Mouse (Mus musculus) left cerebral cortex, adult 2 months (tissue): Measurements from ENCODE around the gene Apol6. TPM values are rescaled to one million over a fixed set of nuclear protein-coding genes. Genes with fewer than 3 reads are reported as not detected.
"Not testable (repeated sequence)": the region's sequence is repeated elsewhere in the genome, so short reads cannot be mapped to it uniquely, and the experiment has no call there.

ENCODE experiments used
- DNase-seq, 2 experiments: peaks; one replicate each; pipeline ENCODE4 v3.0.0; 2021 to 2022; ENCODE audit warnings: low spot score in 2 of 2, mixed read lengths in 1 of 2; ENCODE audit errors: extremely low spot score in 1 of 2
- H3K27ac ChIP-seq: fragments of 200-600 bp; 2 replicates; pipeline ENCODE4 v1.8.1; 2022
- H3K4me3 ChIP-seq: fragments of 200-600 bp; 2 replicates; pipeline ENCODE4 v1.8.1; 2022
- CTCF ChIP-seq: fragments of 200-600 bp; IDR thresholded peaks from 2 replicates; pipeline ENCODE4 v1.8.1; 2022; ENCODE audit warnings: antibody characterized with exemption, mild to moderate bottlenecking, moderate library complexity
- intact Hi-C: fragments of 180-260 bp; cut with DNase I; formaldehyde crosslinking; loops from one replicate; pipeline ENCODE4 v1.15.1; 2025
- total RNA-seq, 2 experiments: library from RNA; stranded (reverse); gene quantifications; 2 replicates each; pipeline ENCODE4 v1.2.3; 2021

Gene Apol6
- total RNA-seq, 2 experiments from 2014 or later: 0.19 TPM; not detected in 1

- H3K27ac ChIP-seq: no peak overlapping the region
- DNase-seq: no peak
- TF ChIP-seq CTCF: no peak
- intact Hi-C loops: no loop called here
- H3K4me3 ChIP-seq: no peak overlapping the region
Observed at GRCm38 (mm10) chr15:77056001-77056790, 11.7 kb downstream of the Apol6 start.

- TF ChIP-seq CTCF: no peak
- Histone ChIP-seq H3K4me3 (no peak overlapping the region), H3K27ac (no peak overlapping the region)
- intact Hi-C loops: no loop called here
- no peak for DNase-seq
Observed at GRCm38 (mm10) chr15:77056791-77057051, 12.2 kb downstream of the Apol6 start.

DNA sequence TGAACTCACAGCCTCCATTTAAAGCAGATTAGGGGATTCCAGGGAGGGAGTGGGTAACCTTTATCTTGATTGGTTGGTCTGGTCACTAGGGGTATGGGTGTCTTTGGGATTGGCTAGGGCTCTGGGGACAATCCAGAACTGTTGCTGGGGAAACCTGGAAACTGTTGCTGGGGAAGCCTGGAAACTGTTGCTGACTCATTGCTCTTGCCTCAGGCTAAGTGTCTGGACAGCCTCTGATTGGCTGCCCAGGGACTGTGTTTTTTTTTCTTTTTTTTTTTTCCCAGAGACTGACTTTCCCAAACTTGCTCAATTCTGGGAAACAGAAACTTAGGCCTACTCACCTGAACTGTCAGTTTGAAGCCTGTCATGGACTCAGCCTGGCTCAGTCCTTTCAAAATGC lies 14.0 kb downstream of the Apol6 start:
- intact Hi-C loops: no loop called here
- TF ChIP-seq CTCF: no peak

DNA sequence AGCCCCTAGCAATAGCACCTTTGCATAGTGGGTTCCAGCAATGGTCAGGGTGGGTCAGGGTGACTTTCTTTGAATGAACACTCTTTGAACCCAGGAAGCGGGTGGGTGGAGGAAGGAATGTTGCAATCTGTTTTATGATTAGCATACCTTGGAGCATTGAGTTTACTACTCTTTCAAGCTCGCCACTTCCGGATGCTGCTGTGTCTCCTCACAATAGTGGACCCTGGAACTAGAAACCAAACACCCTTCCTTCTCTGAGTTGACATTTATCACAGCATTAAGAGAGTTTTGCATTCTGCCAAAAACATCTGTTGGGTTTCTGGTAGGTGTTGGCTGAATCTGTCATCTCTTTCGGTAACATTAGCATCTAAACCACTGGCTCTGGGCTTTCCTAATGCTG lies 14.9 kb downstream of the Apol6 start:
- H3K27ac ChIP-seq, DNase-seq, intact Hi-C loops, H3K4me3 ChIP-seq: not testable (repeated sequence)

More for the DNA sequence above, 14.0 kb downstream of the Apol6 start:
- Histone ChIP-seq H3K4me3 (no peak overlapping the region), H3K27ac (no peak overlapping the region)
- no peak for DNase-seq

GRCm38 (mm10) chr15:77062746-77063145 lies 18.2 kb downstream of the Apol6 start:
- H3K27ac ChIP-seq: no peak overlapping the region
- no peak for DNase-seq
- TF ChIP-seq CTCF: no peak
- intact Hi-C loops: no loop called here
- H3K4me3 ChIP-seq: no peak overlapping the region

GRCm38 (mm10) chr15:77065259-77065852 lies 20.8 kb downstream of the Apol6 start:
- intact Hi-C loops: no loop called here
- H3K27ac ChIP-seq: no peak overlapping the region
- DNase-seq: no peak

GRCm38 (mm10) chr15:77066233-77066632 lies 21.7 kb downstream of the Apol6 start:
- H3K4me3 ChIP-seq: no peak overlapping the region
- intact Hi-C loops: loop anchor here (2.0 kb wide), 1 partner anchor 203 kb away; no protein-coding TSS in a partner anchor
- no peak for TF ChIP-seq CTCF

More at GRCm38 (mm10) chr15:77065259-77065852, 20.8 kb downstream of the Apol6 start:
- TF ChIP-seq CTCF: no peak
- no peak overlapping the region for H3K4me3 ChIP-seq

DNA sequence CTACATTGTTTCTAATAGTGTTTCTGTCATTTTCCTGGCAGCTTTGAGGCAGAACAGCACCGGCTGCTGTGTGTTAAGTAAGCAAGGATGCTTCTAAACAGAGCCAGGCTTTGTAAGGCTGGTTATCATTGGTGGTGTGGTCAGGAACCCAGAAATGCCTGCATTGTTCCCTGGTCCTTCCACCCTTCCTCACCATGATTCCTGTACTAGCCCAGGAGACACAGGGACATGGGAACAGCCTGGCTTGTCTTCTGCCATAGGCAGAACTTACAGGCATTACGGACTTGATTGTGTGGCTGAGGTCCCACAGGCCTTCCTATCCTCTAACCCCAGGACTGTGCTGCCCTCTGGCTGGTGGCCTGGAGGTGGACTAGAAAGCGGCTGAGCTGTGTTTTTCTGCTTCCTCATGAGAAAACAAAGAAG lies 23.9 kb downstream of the Apol6 start:
- peak; percentile 10 for TF ChIP-seq CTCF
- intact Hi-C loops: loop anchor here (2.0 kb wide), 1 partner anchor 298 kb away; no protein-coding TSS in a partner anchor
- DNase-seq: no peak
- peak overlapping the region; percentile 94 for H3K27ac ChIP-seq
- no peak overlapping the region for H3K4me3 ChIP-seq

More at GRCm38 (mm10) chr15:77066233-77066632, 21.7 kb downstream of the Apol6 start:
- DNase-seq: no peak
- peak overlapping the region; percentile 74; the same call in 1 of the 2 replicates for H3K27ac ChIP-seq

GRCm38 (mm10) chr15:77069019-77069418 lies 24.5 kb downstream of the Apol6 start:
- Histone ChIP-seq H3K4me3 (no peak overlapping the region), H3K27ac (peak overlapping the region; percentile 94)
- DNase-seq: peak; percentile 35
- no peak for TF ChIP-seq CTCF
- intact Hi-C loops: loop anchor here (2.0 kb wide), 1 partner anchor 298 kb away; no protein-coding TSS in a partner anchor

DNA sequence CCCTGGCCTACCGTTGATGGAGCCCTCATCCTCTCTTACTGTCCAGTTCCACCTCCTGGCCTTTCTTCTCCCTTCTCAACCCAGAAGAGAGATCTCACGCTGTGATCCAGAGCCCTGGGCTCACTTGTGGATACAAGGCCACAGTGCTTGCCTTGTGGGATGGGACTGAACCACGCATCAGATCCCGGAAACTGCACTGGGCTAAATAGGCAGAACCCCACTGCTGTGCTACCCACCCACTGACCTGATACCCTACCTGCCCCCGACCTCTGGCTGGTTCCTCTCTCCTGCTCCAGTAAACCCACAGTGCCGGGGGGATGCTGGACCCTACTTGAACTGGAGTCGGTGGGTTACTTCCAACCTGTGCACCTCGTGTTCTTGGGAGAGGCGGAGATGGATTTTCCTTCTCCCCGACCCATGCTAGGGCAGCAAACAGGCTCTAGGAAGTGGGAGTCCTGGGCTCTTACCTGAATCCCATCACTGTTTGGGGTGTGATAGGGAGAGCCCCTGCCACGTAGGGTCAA lies 26.3 kb downstream of the Apol6 start:
- intact Hi-C loops: no loop called here
- DNase-seq: no peak
- H3K4me3 ChIP-seq: no peak overlapping the region
- H3K27ac ChIP-seq: peak overlapping the region; percentile 42
- no peak for TF ChIP-seq CTCF

DNA sequence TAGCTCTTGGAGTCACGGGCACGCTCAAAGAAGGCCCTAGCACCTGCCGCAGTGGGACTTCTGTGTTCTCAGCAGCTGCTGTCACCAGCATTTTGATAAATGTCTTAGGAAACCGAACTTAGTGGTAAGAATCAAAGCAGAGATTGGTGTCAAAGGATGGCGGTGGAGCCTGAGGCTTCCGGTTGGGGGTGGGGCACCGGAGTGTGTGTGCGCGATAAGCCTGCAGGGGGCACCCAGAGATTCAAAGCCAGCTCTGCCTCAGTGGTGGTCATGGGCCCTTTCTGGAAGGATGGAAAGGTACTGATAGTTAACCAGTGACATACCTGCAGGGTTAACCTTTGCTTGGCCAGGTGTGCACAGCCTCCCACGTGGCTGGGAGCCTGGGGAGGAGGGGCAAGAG lies 27.0 kb downstream of the Apol6 start:
- DNase-seq: peak in 1 of 2 experiments; percentile 45
- peak; percentile 51 for TF ChIP-seq CTCF
- H3K4me3 ChIP-seq: no peak overlapping the region
- intact Hi-C loops: no loop called here
- peak overlapping the region; percentile 42 for H3K27ac ChIP-seq

GRCm38 (mm10) chr15:77072556-77073163 lies 28.1 kb downstream of the Apol6 start:
- no peak overlapping the region for H3K4me3 ChIP-seq
- DNase-seq: no peak
- intact Hi-C loops: no loop called here
- TF ChIP-seq CTCF: no peak
- H3K27ac ChIP-seq: no peak overlapping the region
